Mouse (Mus musculus) lung, postnatal 0 days (tissue): Measurements from ENCODE around the gene Elf2. TPM values are rescaled to one million over a fixed set of nuclear protein-coding genes. Genes with fewer than 3 reads are reported as not detected.
A peak's percentile ranks its signal among the peaks of the same experiment; 100 is the strongest.

Source experiments
- ATAC-seq: fragments of 200-750 bp; cut with Nextera tagmentation; 2 replicates; pipeline ENCODE4 v1.8.0; 2017; ENCODE audit warnings: moderate library complexity
- DNase-seq: peaks from one replicate; pipeline ENCODE4 v3.0.0-alpha.2; 2016; ENCODE audit warnings: low spot score
- H3K27ac ChIP-seq: fragments of 300-500 bp; sonication (generic); 2 replicates; pipeline ENCODE4 v1.5.1; 2014; ENCODE audit warnings: antibody characterized with exemption, mild to moderate bottlenecking, low read length, mixed read lengths
- H3K27me3 ChIP-seq: fragments of 300-500 bp; sonication (generic); replicated peaks from 2 replicates; pipeline ENCODE4 v1.6.1; 2014; ENCODE audit warnings: low read length, mixed read lengths; ENCODE audit not compliant: insufficient read depth
- H3K36me3 ChIP-seq: fragments of 300-500 bp; sonication (generic); 2 replicates; pipeline ENCODE4 v1.6.1; 2014; ENCODE audit warnings: low read length, mixed read lengths; ENCODE audit not compliant: insufficient read depth
- H3K4me1 ChIP-seq: fragments of 300-500 bp; sonication (generic); 2 replicates; pipeline ENCODE4 v1.6.1; 2014; ENCODE audit warnings: antibody characterized with exemption, low read depth, low read length, mixed read lengths; ENCODE audit not compliant: insufficient read depth
- H3K4me2 ChIP-seq: fragments of 300-500 bp; sonication (generic); replicated peaks from 2 replicates; pipeline ENCODE4 v1.6.1; 2014; ENCODE audit warnings: low read depth, mild to moderate bottlenecking, low read length, moderate library complexity, mixed read lengths
- H3K4me3 ChIP-seq: fragments of 300-500 bp; sonication (generic); 2 replicates; pipeline ENCODE4 v1.5.1; 2014; ENCODE audit warnings: low read depth, low read length
- H3K9ac ChIP-seq: fragments of 300-500 bp; sonication (generic); replicated peaks from 2 replicates; pipeline ENCODE4 v1.6.1; 2014; ENCODE audit warnings: low read depth, mild to moderate bottlenecking
- H3K9me3 ChIP-seq: fragments of 300-500 bp; sonication (generic); 2 replicates; pipeline ENCODE4 v1.6.1; 2016; ENCODE audit warnings: low read length, mixed read lengths
- CTCF ChIP-seq: IDR thresholded peaks from 2 replicates; pipeline ENCODE4 v1.5.1; 2016; ENCODE audit warnings: antibody characterized with exemption, mild to moderate bottlenecking
- EP300 ChIP-seq: IDR thresholded peaks from 2 replicates; pipeline ENCODE4 v1.6.1; 2016; ENCODE audit warnings: antibody characterized with exemption, mild to moderate bottlenecking, control low read depth
- WGBS: fragments of 180-500 bp; shearing (Covaris S2); extraction: QIAGEN DNeasy Blood & Tissue Kit; methylation state at CpG from one replicate; pipeline ENCODE4 v1.1.7; 2014; 5-methylcytosine and 5-hydroxymethylcytosine counted together
- polyA plus RNA-seq: library from polyadenylated mRNA; unstranded; fragments of >200 nt; fragmentation: Nextera tagmentation; extraction: Ambion mirVana; gene quantifications from 2 replicates; pipeline ENCODE4 v1.2.1, GENCODE M21; 2015

The Elf2 gene
- polyA plus RNA-seq, 1 experiment from 2014 or later = 55.8 TPM

- no peak overlapping the region for H3K4me2 ChIP-seq
- H3K27ac ChIP-seq = no peak overlapping the region
- no peak overlapping the region for H3K9ac ChIP-seq
- no peak overlapping the region for H3K4me3 ChIP-seq
- no peaks in the 10 kb centered on the region for H3K27me3 ChIP-seq
- WGBS = 73% methylated on average over 2 of the region's 5 CpGs
- 0 out of 2 replicates have a peak, but pooled peaks cover 4% of the 10 kb centered on the region for H3K4me1 ChIP-seq
- DNase-seq (no peak), ATAC-seq (peak; percentile 41; the same call in 1 of the 2 replicates)
- no peaks in the 10 kb centered on the region for H3K36me3 ChIP-seq
- H3K9me3 ChIP-seq = no peaks in the 10 kb centered on the region
- peak; percentile 0; the same call in 1 of the 2 replicates for TF ChIP-seq CTCF
- no peak for TF ChIP-seq EP300
Observed at GRCm38 (mm10) chr3:51380660-51381014, 40.2 kb upstream of the Elf2 start.

GRCm38 (mm10) chr3:51379786-51380659 lies 39.6 kb upstream of the Elf2 start:
- Histone ChIP-seq H3K9ac (no peak overlapping the region), H3K9me3 (no peaks in the 10 kb centered on the region), H3K4me2 (no peak overlapping the region), H3K36me3 (no peaks in the 10 kb centered on the region), H3K4me3 (no peak overlapping the region), H3K27me3 (no peaks in the 10 kb centered on the region), H3K4me1 (0 out of 2 replicates have a peak, but pooled peaks cover 4% of the 10 kb centered on the region), H3K27ac (no peak overlapping the region)
- 62% methylated on average over 5 of the region's 5 CpGs for WGBS
- ATAC-seq (peak; percentile 71), DNase-seq (peak; percentile 55)
- no peak for TF ChIP-seq EP300
- TF ChIP-seq CTCF = peak; percentile 7; the same call in 1 of the 2 replicates

- 0 out of 2 replicates have a peak, but pooled peaks cover 4% of the 10 kb centered on the region for H3K4me1 ChIP-seq
- H3K9ac ChIP-seq = no peak overlapping the region
- no peak for TF ChIP-seq EP300
- TF ChIP-seq CTCF = no peak
- H3K36me3 ChIP-seq = no peaks in the 10 kb centered on the region
- no peaks in the 10 kb centered on the region for H3K27me3 ChIP-seq
- peak overlapping the region; percentile 58 for H3K4me2 ChIP-seq
- WGBS = 71% methylated on average over 3 of the region's 3 CpGs
- no peaks in the 10 kb centered on the region for H3K9me3 ChIP-seq
- ATAC-seq (peak; percentile 31; the same call in 1 of the 2 replicates), DNase-seq (no peak)
- peak overlapping the region; percentile 45 for H3K4me3 ChIP-seq
- 0 out of 2 replicates have a peak overlapping the region, but pooled peaks have one; percentile 32 for H3K27ac ChIP-seq
Observed at GRCm38 (mm10) chr3:51378665-51378946, 38.1 kb upstream of the Elf2 start.

- Histone ChIP-seq H3K36me3 (no peaks in the 10 kb centered on the region), H3K27me3 (no peaks in the 10 kb centered on the region), H3K4me3 (peak overlapping the region; percentile 45), H3K9ac (0 out of 2 replicates have a peak overlapping the region, but pooled peaks have one; percentile 12), H3K27ac (peak overlapping the region; percentile 32; the same call in 1 of the 2 replicates), H3K4me1 (0 out of 2 replicates have a peak, but pooled peaks cover 4% of the 10 kb centered on the region), H3K4me2 (peak overlapping the region; percentile 58), H3K9me3 (no peaks in the 10 kb centered on the region)
- TF ChIP-seq CTCF (peak; percentile 76), EP300 (no peak)
- WGBS = 17% methylated on average over 31 of the region's 31 CpGs
- DNase-seq (peak; percentile 83), ATAC-seq (peak; percentile 61)
Observed at GRCm38 (mm10) chr3:51377878-51378664, 37.6 kb upstream of the Elf2 start.

DNA sequence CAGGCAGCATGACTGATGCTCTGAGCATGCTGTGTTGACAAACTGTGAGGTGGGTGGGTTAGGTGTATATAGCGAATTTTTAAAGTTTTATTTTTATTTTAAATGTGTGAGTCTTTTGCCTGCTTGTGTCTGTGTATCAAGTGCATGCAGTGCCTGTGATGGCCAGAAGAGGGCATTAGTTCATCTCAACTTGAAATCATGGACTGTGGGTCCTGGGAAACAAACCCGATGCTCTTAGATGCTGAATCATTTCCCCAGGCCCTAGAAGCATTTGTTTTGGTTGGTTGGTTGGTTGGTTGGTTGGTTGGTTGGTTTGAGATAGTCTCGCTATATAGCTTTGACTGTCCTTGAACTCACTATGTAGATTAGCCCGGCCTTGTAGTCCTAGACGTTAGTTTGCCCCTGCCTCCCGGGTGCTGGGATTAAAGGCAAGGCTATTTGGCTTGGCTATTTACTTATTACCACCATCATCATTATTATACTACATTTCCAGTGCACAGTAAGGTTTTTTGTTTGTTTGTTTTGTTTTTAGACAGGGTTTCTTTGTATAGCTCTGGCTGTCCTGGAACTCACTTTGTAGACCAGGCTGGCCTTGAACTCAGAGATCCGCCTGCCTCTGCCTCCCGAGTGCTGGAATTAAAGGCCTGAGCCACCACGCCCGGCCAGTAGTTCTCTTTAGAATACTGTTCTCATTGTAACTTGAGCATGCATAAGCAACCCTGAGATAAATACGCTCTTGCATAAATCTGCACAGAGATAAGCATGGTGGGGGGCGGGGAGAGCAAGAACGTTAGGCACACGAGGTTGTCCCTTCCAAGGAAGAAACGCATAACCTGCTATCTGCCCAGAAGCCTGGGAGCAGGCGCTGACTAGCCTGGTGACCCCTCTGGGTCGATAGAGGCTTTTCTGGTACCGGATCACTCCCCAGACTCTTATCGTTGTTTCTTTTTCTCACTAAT lies 35.1 kb upstream of the Elf2 start:
- TF ChIP-seq EP300 = no peak
- TF ChIP-seq CTCF = peak; percentile 79
- 0 out of 2 replicates have a peak, but pooled peaks cover 4% of the 10 kb centered on the region for H3K4me1 ChIP-seq
- H3K4me2 ChIP-seq = no peak overlapping the region
- no peak overlapping the region for H3K4me3 ChIP-seq
- no peaks in the 10 kb centered on the region for H3K9me3 ChIP-seq
- H3K9ac ChIP-seq = no peak overlapping the region
- ATAC-seq (no peak), DNase-seq (peak; percentile 50)
- no peaks in the 10 kb centered on the region for H3K36me3 ChIP-seq
- WGBS = 76% methylated on average over 19 of the region's 19 CpGs
- H3K27ac ChIP-seq = no peak overlapping the region
- no peaks in the 10 kb centered on the region for H3K27me3 ChIP-seq
